Mouse (Mus musculus) liver, embryonic 15.5 days (tissue): ENCODE data around the gene Awat2. TPM values are rescaled to one million over a fixed set of nuclear protein-coding genes. Genes with fewer than 3 reads are reported as not detected.
"Not testable (repeated sequence)": the region's sequence is repeated elsewhere in the genome, so short reads cannot be mapped to it uniquely, and the experiment has no call there.

Experiments used
- ATAC-seq: fragments of 200-750 bp; cut with Nextera tagmentation; 2 replicates; pipeline ENCODE4 v1.8.0; 2017; ENCODE audit warnings: moderate number of reproducible peaks, mild to moderate bottlenecking, moderate library complexity; ENCODE audit not compliant: insufficient read depth
- H3K27ac ChIP-seq: fragments of 300-500 bp; sonication (generic); replicated peaks from 2 replicates; pipeline ENCODE4 v1.5.1; 2015; ENCODE audit warnings: mild to moderate bottlenecking, inconsistent platforms
- H3K27me3 ChIP-seq: fragments of 300-500 bp; sonication (generic); 2 replicates; pipeline ENCODE4 v1.6.1; 2015; ENCODE audit warnings: mild to moderate bottlenecking, inconsistent platforms
- H3K36me3 ChIP-seq: fragments of 300-500 bp; sonication (generic); replicated peaks from 2 replicates; pipeline ENCODE4 v1.6.1; 2015; ENCODE audit warnings: moderate library complexity, mild to moderate bottlenecking, inconsistent platforms
- H3K4me1 ChIP-seq: fragments of 300-500 bp; sonication (generic); replicated peaks from 2 replicates; pipeline ENCODE4 v1.6.1; 2015; ENCODE audit warnings: inconsistent platforms
- H3K4me2 ChIP-seq: fragments of 300-500 bp; sonication (generic); 2 replicates; pipeline ENCODE4 v1.6.1; 2015; ENCODE audit warnings: moderate library complexity, mild to moderate bottlenecking, inconsistent platforms
- H3K4me3 ChIP-seq: fragments of 300-500 bp; sonication (generic); replicated peaks from 2 replicates; pipeline ENCODE4 v1.5.1; 2015; ENCODE audit warnings: mild to moderate bottlenecking, inconsistent platforms
- H3K9ac ChIP-seq: fragments of 300-500 bp; sonication (generic); 2 replicates; pipeline ENCODE4 v1.6.1; 2015; ENCODE audit warnings: moderate library complexity, mild to moderate bottlenecking, inconsistent platforms
- H3K9me3 ChIP-seq: fragments of 300-500 bp; sonication (generic); replicated peaks from 2 replicates; pipeline ENCODE4 v1.6.1; 2016; ENCODE audit warnings: inconsistent platforms
- WGBS: fragments of 180-500 bp; shearing (Covaris S2); methylation state at CpG from one replicate; pipeline ENCODE4 v1.1.7; 2015; ENCODE audit warnings: mixed read lengths; ENCODE audit not compliant: insufficient replicate concordance; 5-methylcytosine and 5-hydroxymethylcytosine counted together
- polyA plus RNA-seq: library from polyadenylated mRNA; unstranded; fragments of >200 nt; fragmentation: Nextera tagmentation; extraction: Ambion mirVana; gene quantifications from 2 replicates; pipeline ENCODE4 v1.2.1, GENCODE M21; 2015

The Awat2 gene
- polyA plus RNA-seq, result 0.21 and 0.31 TPM in 2 replicates

- not testable (repeated sequence) for H3K27me3 ChIP-seq, H3K4me2 ChIP-seq, H3K27ac ChIP-seq, H3K4me3 ChIP-seq, H3K9ac ChIP-seq, H3K4me1 ChIP-seq, H3K9me3 ChIP-seq, H3K36me3 ChIP-seq, ATAC-seq
- WGBS, result 55% methylated on average over 2 of the region's 2 CpGs
These were observed at the start of gene Awat2 for GRCm38 (mm10) chrX:100442617-100443016. Gene Awat2, minus strand, starts transcription at chrX:100442717.

- no peak for ATAC-seq
- Histone ChIP-seq H3K9ac (no peak overlapping the region), H3K9me3 (no peaks in the 10 kb centered on the region), H3K4me1 (peaks cover 3% of the 10 kb centered on the region; the same call in 1 of the 2 replicates), H3K4me2 (no peak overlapping the region), H3K4me3 (no peak overlapping the region), H3K27me3 (peaks cover 11% of the 10 kb centered on the region; the same call in 1 of the 2 replicates), H3K36me3 (no peaks in the 10 kb centered on the region), H3K27ac (no peak overlapping the region)
- 23% methylated on average over 3 of the region's 3 CpGs for WGBS
These were observed 37.8 kb upstream of the Awat2 start for GRCm38 (mm10) chrX:100480317-100480716.

GRCm38 (mm10) chrX:100475569-100476223, 33.2 kb upstream of the Awat2 start:
- ATAC-seq, result peak; percentile 44; the same call in 1 of the 2 replicates
- Histone ChIP-seq H3K4me3 (no peak overlapping the region), H3K4me2 (no peak overlapping the region), H3K4me1 (peaks cover 3% of the 10 kb centered on the region; the same call in 1 of the 2 replicates), H3K9me3 (no peaks in the 10 kb centered on the region), H3K36me3 (no peaks in the 10 kb centered on the region), H3K9ac (no peak overlapping the region), H3K27me3 (peaks cover 16% of the 10 kb centered on the region; the same call in 1 of the 2 replicates), H3K27ac (no peak overlapping the region)
- WGBS, result 56% methylated on average over 4 of the region's 4 CpGs

- Histone ChIP-seq H3K4me2 (no peak overlapping the region), H3K36me3 (no peaks in the 10 kb centered on the region), H3K4me1 (peaks cover 3% of the 10 kb centered on the region; the same call in 1 of the 2 replicates), H3K27me3 (peaks cover 20% of the 10 kb centered on the region; the same call in 1 of the 2 replicates), H3K4me3 (no peak overlapping the region), H3K9ac (no peak overlapping the region), H3K27ac (no peak overlapping the region), H3K9me3 (no peaks in the 10 kb centered on the region)
- no peak for ATAC-seq
- 61% methylated on average over 3 of the region's 3 CpGs for WGBS
These were observed 29.0 kb upstream of the Awat2 start for GRCm38 (mm10) chrX:100471491-100471890.

- 68% methylated on average over 3 of the region's 3 CpGs for WGBS
- Histone ChIP-seq H3K27ac (no peak overlapping the region), H3K9me3 (no peaks in the 10 kb centered on the region), H3K27me3 (peaks cover 14% of the 10 kb centered on the region; the same call in 1 of the 2 replicates), H3K4me1 (no peaks in the 10 kb centered on the region), H3K4me3 (no peak overlapping the region), H3K4me2 (no peak overlapping the region), H3K9ac (no peak overlapping the region), H3K36me3 (no peaks in the 10 kb centered on the region)
- no peak for ATAC-seq
These were observed 27.6 kb upstream of the Awat2 start for GRCm38 (mm10) chrX:100470126-100470525.

GRCm38 (mm10) chrX:100468047-100468446, 25.5 kb upstream of the Awat2 start:
- Histone ChIP-seq H3K9ac (no peak overlapping the region), H3K27ac (no peak overlapping the region), H3K36me3 (no peaks in the 10 kb centered on the region), H3K4me3 (no peak overlapping the region), H3K4me1 (no peaks in the 10 kb centered on the region), H3K9me3 (no peaks in the 10 kb centered on the region), H3K4me2 (no peak overlapping the region), H3K27me3 (0 out of 2 replicates have a peak, but pooled peaks cover 10% of the 10 kb centered on the region)
- ATAC-seq, result no peak
- 36% methylated on average over 4 of the region's 4 CpGs for WGBS

GRCm38 (mm10) chrX:100443532-100443931, 1.0 kb upstream of the Awat2 start:
- Histone ChIP-seq H3K4me3 (no peak overlapping the region), H3K4me1 (no peaks in the 10 kb centered on the region), H3K9ac (no peak overlapping the region), H3K27ac (no peak overlapping the region), H3K36me3 (no peaks in the 10 kb centered on the region), H3K27me3 (no peaks in the 10 kb centered on the region), H3K4me2 (no peak overlapping the region), H3K9me3 (no peaks in the 10 kb centered on the region)
- 76% methylated on average over 7 of the region's 7 CpGs for WGBS
- ATAC-seq, result no peak

- H3K4me2 ChIP-seq, result no peak overlapping the region
- no peaks in the 10 kb centered on the region for H3K4me1 ChIP-seq
- no peaks in the 10 kb centered on the region for H3K36me3 ChIP-seq
- peaks cover 4% of the 10 kb centered on the region; the same call in 1 of the 2 replicates for H3K27me3 ChIP-seq
- no peak overlapping the region for H3K27ac ChIP-seq
- WGBS, result 47% methylated on average over 3 of the region's 3 CpGs
- no peak overlapping the region for H3K4me3 ChIP-seq
- no peak for ATAC-seq
- H3K9me3 ChIP-seq, result no peaks in the 10 kb centered on the region
- no peak overlapping the region for H3K9ac ChIP-seq
These were observed 10.2 kb downstream of the Awat2 start for GRCm38 (mm10) chrX:100432311-100432710.

GRCm38 (mm10) chrX:100428693-100429092, 13.8 kb downstream of the Awat2 start, which contains the start of gene Otud6a:
Gene Otud6a, plus strand, starts transcription at chrX:100429013.
- no peaks in the 10 kb centered on the region for H3K4me1 ChIP-seq
- no peak within 1 kb of the TSS for H3K4me2 ChIP-seq
- no peak within 1 kb of the TSS for H3K4me3 ChIP-seq
- ATAC-seq, result no peak
- no peak within 1 kb of the TSS for H3K9ac ChIP-seq
- no peaks in the 10 kb centered on the region for H3K9me3 ChIP-seq
- 77% methylated on average over 21 of the region's 21 CpGs for WGBS
- H3K27ac ChIP-seq, result no peak within 1 kb of the TSS
- peaks cover 4% of the 10 kb centered on the region; the same call in 1 of the 2 replicates for H3K27me3 ChIP-seq
- no peaks in the 10 kb centered on the region for H3K36me3 ChIP-seq

GRCm38 (mm10) chrX:100409245-100409644, 33.3 kb downstream of the Awat2 start:
- H3K4me3 ChIP-seq, result no peak overlapping the region
- H3K9ac ChIP-seq, result no peak overlapping the region
- ATAC-seq, result no peak
- WGBS, result 62% methylated on average over 1 of the region's 1 CpGs
- H3K27me3 ChIP-seq, result no peaks in the 10 kb centered on the region
- H3K9me3 ChIP-seq, result no peaks in the 10 kb centered on the region
- H3K4me2 ChIP-seq, result no peak overlapping the region
- H3K4me1 ChIP-seq, result no peaks in the 10 kb centered on the region
- no peak overlapping the region for H3K27ac ChIP-seq
- no peaks in the 10 kb centered on the region for H3K36me3 ChIP-seq

- Histone ChIP-seq H3K27me3 (no peaks in the 10 kb centered on the region), H3K36me3 (no peaks in the 10 kb centered on the region), H3K9ac (no peak overlapping the region), H3K27ac (no peak overlapping the region), H3K4me3 (no peak overlapping the region), H3K9me3 (no peaks in the 10 kb centered on the region), H3K4me2 (no peak overlapping the region), H3K4me1 (no peaks in the 10 kb centered on the region)
- no peak for ATAC-seq
- WGBS, result 53% methylated on average over 5 of the region's 5 CpGs
These were observed 40.9 kb downstream of the Awat2 start for GRCm38 (mm10) chrX:100401657-100402056.

GRCm38 (mm10) chrX:100400900-100401299, 41.6 kb downstream of the Awat2 start:
- Histone ChIP-seq H3K4me1 (no peaks in the 10 kb centered on the region), H3K9ac (no peak overlapping the region), H3K4me2 (no peak overlapping the region), H3K27me3 (no peaks in the 10 kb centered on the region), H3K27ac (no peak overlapping the region), H3K9me3 (no peaks in the 10 kb centered on the region), H3K36me3 (no peaks in the 10 kb centered on the region), H3K4me3 (no peak overlapping the region)
- no peak for ATAC-seq
